Mouse (Mus musculus) adipose tissue, adult 10 weeks (tissue): ENCODE data around the gene Hspa12b. TPM values are rescaled to one million over a fixed set of nuclear protein-coding genes. Genes with fewer than 3 reads are reported as not detected.

Experiments
- polyA plus RNA-seq: library from polyadenylated mRNA; stranded (reverse); fragments of 350-450 nt; fragmentation: Illumina TruSeq; extraction: RNeasy Lipid Tissue Mini Kit (QIAGEN cat#74804); gene quantifications from one replicate; pipeline ENCODE4 v1.2.3, GENCODE M21; 2014; ENCODE audit warnings: low read depth, low replicate concordance

Hspa12b gene
- polyA plus RNA-seq: 19.5 TPM

DNA sequence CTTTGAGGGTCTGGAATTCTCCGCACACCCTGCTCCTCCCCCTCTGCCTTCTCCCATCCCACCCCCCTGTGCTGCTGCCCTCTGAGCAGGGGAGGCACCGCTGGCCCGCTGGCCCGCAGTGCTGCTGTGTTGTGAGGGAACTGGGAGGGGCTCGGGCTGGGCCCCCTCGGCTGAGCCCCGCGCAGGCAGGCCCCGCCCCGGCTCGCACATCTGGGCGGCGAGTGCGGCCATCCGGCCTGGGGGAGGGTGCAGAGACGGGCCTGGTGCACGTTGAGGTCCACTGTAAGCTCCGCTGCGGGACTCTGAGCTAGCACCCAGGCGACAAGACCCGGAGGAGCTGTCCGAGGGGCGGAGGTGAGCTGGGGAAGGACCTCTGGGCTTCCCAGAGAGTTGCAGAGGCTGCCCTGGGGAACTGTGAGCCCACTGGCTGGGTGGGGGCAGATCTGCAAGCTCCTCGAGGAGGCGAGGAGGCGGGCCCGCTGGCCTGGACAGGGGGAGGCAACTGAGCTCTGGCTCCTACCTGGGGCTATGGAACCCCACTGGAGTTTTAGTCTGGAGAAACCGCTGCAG, at the start of gene Hspa12b:
Gene Hspa12b (plus strand): TSS at position 120 of the 570 bp plus-strand sequence.

DNA sequence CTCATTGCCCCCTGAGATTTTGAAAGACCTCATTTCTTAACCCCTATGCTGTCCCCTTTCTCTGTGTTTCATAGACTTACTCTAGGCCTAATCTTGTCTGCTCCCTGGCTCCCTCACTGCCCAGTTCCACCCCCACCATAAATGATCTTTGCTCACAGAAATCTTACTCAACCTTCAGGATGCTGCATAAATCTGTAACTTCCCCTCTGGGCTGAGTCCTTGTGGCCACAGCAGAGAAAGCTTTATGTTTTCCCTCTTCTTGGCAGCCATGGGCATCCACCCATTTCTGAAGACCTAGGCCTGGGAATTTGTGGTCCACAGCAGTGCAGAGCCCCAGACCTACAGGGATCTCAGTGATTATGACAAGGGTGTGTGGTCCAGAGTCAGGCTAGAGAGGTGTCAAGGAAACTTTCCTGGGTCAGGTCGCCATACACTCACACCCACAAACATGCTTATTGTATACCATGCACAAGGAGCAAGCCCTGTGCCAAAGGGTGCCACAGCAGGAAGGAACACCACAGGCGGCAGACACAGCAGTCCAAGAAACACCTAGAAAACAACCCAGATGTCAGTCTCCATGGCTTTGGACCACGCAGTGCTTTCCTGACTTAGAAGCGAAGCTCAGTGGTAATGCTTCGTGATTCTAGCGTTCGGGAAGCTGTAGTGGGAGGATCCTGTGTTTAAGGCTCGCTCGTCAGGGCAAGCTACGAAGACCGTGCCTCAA, 40.3 kb upstream of the Hspa12b start, which contains the start of gene Siglec1:
Gene Siglec1 (minus strand): TSS at position 99 of the 724 bp plus-strand sequence.

DNA sequence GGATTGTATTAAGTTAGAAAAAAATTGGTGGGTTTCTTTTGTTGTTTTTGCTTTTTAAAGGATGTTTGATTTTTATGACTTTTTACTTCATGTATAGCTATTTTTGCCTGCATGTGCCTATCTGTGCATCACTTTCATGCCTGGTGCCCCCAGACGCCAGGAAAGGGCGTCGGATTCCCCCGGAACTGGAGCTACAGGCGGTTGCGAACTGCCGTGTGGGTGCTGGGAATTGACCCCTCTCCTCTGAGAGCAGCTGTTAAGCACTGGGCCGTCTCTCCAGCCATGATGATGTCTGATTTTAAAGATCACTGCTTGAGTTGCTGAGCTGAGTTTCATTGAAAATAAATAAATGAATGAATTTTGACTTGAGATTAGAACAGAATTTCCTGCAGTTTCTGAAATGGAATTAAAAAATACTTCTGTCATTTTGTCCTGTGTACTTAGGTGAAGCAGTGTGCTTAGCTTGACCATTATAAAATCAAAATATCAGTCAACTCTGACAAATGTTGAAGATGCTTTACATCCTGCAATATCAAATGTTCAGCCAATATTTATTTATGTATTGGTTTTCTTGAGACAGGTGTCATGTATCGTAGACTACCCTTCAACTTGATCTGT, 6.0 kb downstream of the Hspa12b start, which contains the start of gene Gm11037:
Gene Gm11037 (plus strand): TSS at position 568 of the 618 bp plus-strand sequence.

GRCm38 (mm10) chr2:131159938-131160581, 33.0 kb downstream of the Hspa12b start, which contains the start of gene 1700037H04Rik:
TSS of gene 1700037H04Rik (minus strand) at chr2:131160081.

GRCm38 (mm10) chr2:131179990-131180587, 53.0 kb downstream of the Hspa12b start, which contains the start of gene Cenpb:
TSS of gene Cenpb (minus strand) at chr2:131180067.

GRCm38 (mm10) chr2:131186771-131187601, 59.9 kb downstream of the Hspa12b start, which contains the start of the genes Cdc25b and Spef1:
TSS of gene Cdc25b (plus strand) at chr2:131186949.
TSS of gene Spef1 (minus strand) at chr2:131187282.

Other genes starting within 250 kb of the Hspa12b start
- 23.0 TPM for gene 4930402H24Rik, start 220.9 kb upstream of the Hspa12b start, polyA plus RNA-seq
- gene Atrn, start 220.8 kb upstream of the Hspa12b start, polyA plus RNA-seq: 17.6 TPM
- 9.2 TPM for gene Gfra4, start 84.2 kb upstream of the Hspa12b start, polyA plus RNA-seq
- gene Adam33, start 63.5 kb upstream of the Hspa12b start, polyA plus RNA-seq: 17.7 TPM
- 5.8 TPM for gene Siglec1, start 40.5 kb upstream of the Hspa12b start, polyA plus RNA-seq
- not detected for gene Gm11037, start 6.2 kb downstream of the Hspa12b start, polyA plus RNA-seq
- gene 1700037H04Rik, start 32.8 kb downstream of the Hspa12b start, polyA plus RNA-seq: 42.9 TPM
- 62.4 TPM for gene Cenpb, start 52.8 kb downstream of the Hspa12b start, polyA plus RNA-seq
- 5.4 TPM for gene Cdc25b, start 59.7 kb downstream of the Hspa12b start, polyA plus RNA-seq
- 5.1 TPM for gene Spef1, start 60.0 kb downstream of the Hspa12b start, polyA plus RNA-seq
- 21.9 TPM for gene Ap5s1, start 79.8 kb downstream of the Hspa12b start, polyA plus RNA-seq
- 26.2 TPM for gene Mavs, start 106.8 kb downstream of the Hspa12b start, polyA plus RNA-seq
- 28.5 TPM for gene Pank2, start 135.2 kb downstream of the Hspa12b start, polyA plus RNA-seq
- gene Rnf24, start 225.6 kb downstream of the Hspa12b start, polyA plus RNA-seq: 9.0 TPM